Mouse (Mus musculus) forebrain, embryonic 15.5 days (tissue): Measurements from ENCODE around the gene Fam53b. TPM values are rescaled to one million over a fixed set of nuclear protein-coding genes. Genes with fewer than 3 reads are reported as not detected.

Experiments
- ATAC-seq: fragments of 200-750 bp; cut with Nextera tagmentation; replicated peaks from 2 replicates; pipeline ENCODE4 v1.8.0; 2017; ENCODE audit warnings: mild to moderate bottlenecking, moderate TSS enrichment, moderate library complexity
- H3K27ac ChIP-seq: fragments of 300-500 bp; sonication (generic); replicated peaks from 2 replicates; pipeline ENCODE4 v1.5.1; 2015; ENCODE audit warnings: mild to moderate bottlenecking, inconsistent platforms
- H3K27me3 ChIP-seq: fragments of 300-500 bp; sonication (generic); 2 replicates; pipeline ENCODE4 v1.6.1; 2015; ENCODE audit warnings: inconsistent platforms
- H3K36me3 ChIP-seq: fragments of 300-500 bp; sonication (generic); 2 replicates; pipeline ENCODE4 v1.6.1; 2015; ENCODE audit warnings: mild to moderate bottlenecking, inconsistent platforms
- H3K4me1 ChIP-seq: fragments of 300-500 bp; sonication (generic); 2 replicates; pipeline ENCODE4 v1.6.1; 2015; ENCODE audit warnings: inconsistent platforms
- H3K4me2 ChIP-seq: fragments of 300-500 bp; sonication (generic); replicated peaks from 2 replicates; pipeline ENCODE4 v1.6.1; 2015; ENCODE audit warnings: mild to moderate bottlenecking, inconsistent platforms
- H3K4me3 ChIP-seq: fragments of 300-500 bp; sonication (generic); 2 replicates; pipeline ENCODE4 v1.5.1; 2015; ENCODE audit warnings: mild to moderate bottlenecking, inconsistent platforms
- H3K9ac ChIP-seq: fragments of 300-500 bp; sonication (generic); replicated peaks from 2 replicates; pipeline ENCODE4 v1.6.1; 2015; ENCODE audit warnings: mild to moderate bottlenecking, inconsistent platforms
- H3K9me3 ChIP-seq: fragments of 300-500 bp; sonication (generic); 2 replicates; pipeline ENCODE4 v1.6.1; 2016; ENCODE audit warnings: inconsistent platforms
- WGBS: fragments of 180-500 bp; shearing (Covaris S2); methylation state at CpG from one replicate; pipeline ENCODE4 v1.1.7; 2015; ENCODE audit warnings: mixed read lengths; 5-methylcytosine and 5-hydroxymethylcytosine counted together
- polyA plus RNA-seq: library from polyadenylated mRNA; unstranded; fragments of >200 nt; fragmentation: Nextera tagmentation; extraction: Ambion mirVana; gene quantifications from 2 replicates; pipeline ENCODE4 v1.2.1, GENCODE M21; 2015

The Fam53b gene
- polyA plus RNA-seq, 1 experiment from 2014 or later, result 27.8 TPM

GRCm38 (mm10) chr7:132784101-132784500 is 29.6 kb downstream of the Fam53b start:
- Histone ChIP-seq H3K27me3 (no peaks in the 10 kb centered on the region), H3K4me3 (no peak overlapping the region), H3K9me3 (no peaks in the 10 kb centered on the region), H3K27ac (no peak overlapping the region), H3K36me3 (no peaks in the 10 kb centered on the region), H3K9ac (no peak overlapping the region), H3K4me1 (peaks cover 46% of the 10 kb centered on the region), H3K4me2 (no peak overlapping the region)
- WGBS, result 87% methylated on average over 5 of the region's 5 CpGs
- no peak for ATAC-seq

- H3K4me2 ChIP-seq, result no peak overlapping the region
- H3K27ac ChIP-seq, result peak overlapping the region; percentile 59
- no peak for ATAC-seq
- H3K4me3 ChIP-seq, result no peak overlapping the region
- H3K27me3 ChIP-seq, result no peaks in the 10 kb centered on the region
- peaks cover 45% of the 10 kb centered on the region for H3K4me1 ChIP-seq
- WGBS, result 53% methylated on average over 6 of the region's 6 CpGs
- H3K36me3 ChIP-seq, result peaks cover 13% of the 10 kb centered on the region
- no peaks in the 10 kb centered on the region for H3K9me3 ChIP-seq
- H3K9ac ChIP-seq, result no peak overlapping the region
These were observed 31.8 kb downstream of the Fam53b start for GRCm38 (mm10) chr7:132781850-132782249.

- Histone ChIP-seq H3K27me3 (no peaks in the 10 kb centered on the region), H3K9me3 (no peaks in the 10 kb centered on the region), H3K9ac (no peak overlapping the region), H3K36me3 (peaks cover 13% of the 10 kb centered on the region), H3K4me2 (no peak overlapping the region), H3K4me1 (peaks cover 40% of the 10 kb centered on the region), H3K4me3 (no peak overlapping the region), H3K27ac (peak overlapping the region; percentile 59)
- ATAC-seq, result peak; percentile 62
- WGBS, result 13% methylated on average over 7 of the region's 7 CpGs
These were observed 32.4 kb downstream of the Fam53b start for GRCm38 (mm10) chr7:132781130-132781814.

- no peak overlapping the region for H3K4me2 ChIP-seq
- no peaks in the 10 kb centered on the region for H3K9me3 ChIP-seq
- peaks cover 13% of the 10 kb centered on the region for H3K36me3 ChIP-seq
- no peak overlapping the region for H3K4me3 ChIP-seq
- 16% methylated on average over 4 of the region's 4 CpGs for WGBS
- no peaks in the 10 kb centered on the region for H3K27me3 ChIP-seq
- no peak overlapping the region for H3K9ac ChIP-seq
- peak overlapping the region; percentile 59 for H3K27ac ChIP-seq
- H3K4me1 ChIP-seq, result peaks cover 33% of the 10 kb centered on the region
- peak; percentile 62; the same call in 1 of the 2 replicates for ATAC-seq
These were observed 33.1 kb downstream of the Fam53b start for GRCm38 (mm10) chr7:132780611-132781010.

- H3K9me3 ChIP-seq, result no peaks in the 10 kb centered on the region
- H3K36me3 ChIP-seq, result peaks cover 18% of the 10 kb centered on the region
- no peak overlapping the region for H3K9ac ChIP-seq
- H3K4me3 ChIP-seq, result no peak overlapping the region
- ATAC-seq, result no peak
- WGBS, result 93% methylated on average over 13 of the region's 13 CpGs
- peaks cover 26% of the 10 kb centered on the region for H3K4me1 ChIP-seq
- no peaks in the 10 kb centered on the region for H3K27me3 ChIP-seq
- no peak overlapping the region for H3K4me2 ChIP-seq
- H3K27ac ChIP-seq, result no peak overlapping the region
These were observed 35.1 kb downstream of the Fam53b start for GRCm38 (mm10) chr7:132778630-132779029.

GRCm38 (mm10) chr7:132777728-132778453 is 35.8 kb downstream of the Fam53b start:
- H3K27me3 ChIP-seq, result no peaks in the 10 kb centered on the region
- no peak overlapping the region for H3K27ac ChIP-seq
- no peak overlapping the region for H3K4me2 ChIP-seq
- no peak for ATAC-seq
- 82% methylated on average over 1 of the region's 1 CpGs for WGBS
- H3K9me3 ChIP-seq, result no peaks in the 10 kb centered on the region
- H3K4me1 ChIP-seq, result peaks cover 26% of the 10 kb centered on the region
- H3K4me3 ChIP-seq, result no peak overlapping the region
- H3K9ac ChIP-seq, result no peak overlapping the region
- H3K36me3 ChIP-seq, result peaks cover 18% of the 10 kb centered on the region

GRCm38 (mm10) chr7:132777117-132777516 is 36.6 kb downstream of the Fam53b start:
- Histone ChIP-seq H3K27ac (no peak overlapping the region), H3K4me1 (peaks cover 25% of the 10 kb centered on the region), H3K9ac (no peak overlapping the region), H3K27me3 (no peaks in the 10 kb centered on the region), H3K4me3 (no peak overlapping the region), H3K4me2 (no peak overlapping the region), H3K9me3 (no peaks in the 10 kb centered on the region), H3K36me3 (peaks cover 18% of the 10 kb centered on the region)
- 93% methylated on average over 7 of the region's 7 CpGs for WGBS
- ATAC-seq, result no peak

GRCm38 (mm10) chr7:132776338-132777111 is 37.2 kb downstream of the Fam53b start:
- Histone ChIP-seq H3K4me3 (no peak overlapping the region), H3K4me1 (peaks cover 23% of the 10 kb centered on the region), H3K4me2 (no peak overlapping the region), H3K9me3 (no peaks in the 10 kb centered on the region), H3K36me3 (peaks cover 19% of the 10 kb centered on the region), H3K27me3 (no peaks in the 10 kb centered on the region), H3K9ac (no peak overlapping the region), H3K27ac (no peak overlapping the region)
- 85% methylated on average over 7 of the region's 7 CpGs for WGBS
- ATAC-seq, result no peak

GRCm38 (mm10) chr7:132775922-132776321 is 37.8 kb downstream of the Fam53b start:
- Histone ChIP-seq H3K36me3 (peaks cover 21% of the 10 kb centered on the region), H3K4me3 (no peak overlapping the region), H3K4me2 (no peak overlapping the region), H3K9me3 (no peaks in the 10 kb centered on the region), H3K9ac (no peak overlapping the region), H3K27ac (no peak overlapping the region), H3K27me3 (no peaks in the 10 kb centered on the region), H3K4me1 (peaks cover 18% of the 10 kb centered on the region)
- WGBS, result 97% methylated on average over 10 of the region's 10 CpGs
- ATAC-seq, result no peak

GRCm38 (mm10) chr7:132775333-132775732 is 38.4 kb downstream of the Fam53b start:
- Histone ChIP-seq H3K9me3 (no peaks in the 10 kb centered on the region), H3K4me1 (peaks cover 12% of the 10 kb centered on the region), H3K9ac (no peak overlapping the region), H3K36me3 (peaks cover 21% of the 10 kb centered on the region), H3K27ac (no peak overlapping the region), H3K4me2 (no peak overlapping the region), H3K27me3 (no peaks in the 10 kb centered on the region), H3K4me3 (no peak overlapping the region)
- ATAC-seq, result no peak
- 86% methylated on average over 5 of the region's 5 CpGs for WGBS

- Histone ChIP-seq H3K27ac (no peak overlapping the region), H3K36me3 (peaks cover 18% of the 10 kb centered on the region), H3K27me3 (no peaks in the 10 kb centered on the region), H3K4me2 (no peak overlapping the region), H3K9ac (no peak overlapping the region), H3K4me1 (peaks cover 14% of the 10 kb centered on the region), H3K4me3 (no peak overlapping the region), H3K9me3 (no peaks in the 10 kb centered on the region)
- WGBS, result 88% methylated on average over 7 of the region's 7 CpGs
- no peak for ATAC-seq
These were observed 40.5 kb downstream of the Fam53b start for GRCm38 (mm10) chr7:132773011-132773705.
